ENCODE assay signal across 8 mouse cellular contexts in the genomic region with DNA sequence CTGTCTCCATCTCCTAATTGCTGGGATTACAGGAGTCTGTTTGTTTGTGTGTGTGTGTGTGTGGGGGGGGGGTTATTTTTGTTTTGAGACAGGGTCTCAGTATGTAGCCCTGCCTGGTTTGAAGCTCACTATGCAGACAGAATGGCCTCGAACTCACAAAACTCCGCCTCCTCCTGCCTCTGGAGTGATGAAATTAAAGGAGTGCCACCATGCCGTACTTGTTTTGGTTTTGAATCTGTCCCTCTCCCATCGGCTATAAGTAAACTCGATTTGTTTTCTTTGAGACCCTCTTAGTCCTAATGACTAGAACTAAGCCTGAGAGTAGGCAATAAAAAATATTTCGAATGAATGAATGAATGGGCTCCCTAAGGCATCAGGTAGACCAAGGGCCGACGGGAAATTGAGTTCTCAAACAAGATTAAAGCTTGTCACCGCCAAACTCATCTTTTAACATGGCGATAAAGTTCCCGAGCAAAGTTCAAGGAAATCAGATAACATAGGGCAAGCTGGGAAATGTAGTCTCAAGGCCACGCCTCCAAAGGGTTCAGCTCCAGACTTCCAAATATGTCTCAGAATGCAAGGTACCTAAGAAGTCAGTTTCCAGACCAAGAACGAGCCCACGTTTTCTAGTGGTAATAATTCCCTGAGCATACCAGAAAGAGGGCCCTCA. TPM values are rescaled to one million over a fixed set of nuclear protein-coding genes. Genes with fewer than 3 reads are reported as not detected.
A peak's percentile ranks its signal among the peaks of the same experiment; 100 is the strongest.
DNase-seq lines count a peak whose midpoint lies in the region; ATAC-seq and TF ChIP-seq lines count a peak whose summit lies in the region.

No protein-coding gene starts in this region.

- no peak for DNase-seq in spleen, adult 2 months (ENCODE audit: low read depth in 1 of 2, low spot score in 2 of 2)
- no peak for DNase-seq in spleen, postnatal 14 days (ENCODE audit: low spot score in 2 of 2)
- DNase-seq in adrenal gland, postnatal 14 days, result peak; percentile 59
- DNase-seq in induced T-regulatory cell, adult 2 months (ENCODE audit: low read depth), result peak; percentile 51
- peak; percentile 26 for DNase-seq in naive thymus-derived CD4-positive, alpha-beta T cell, adult 2 months (ENCODE audit: low read depth)
- DNase-seq in natural killer cell, adult 2 months (ENCODE audit: low spot score in 2 of 2), result no peak

- H3K4me2 ChIP-seq in embryonic facial prominence, embryonic 12.5 days (replicated peaks), result peak overlapping the region; percentile 86
- H3K4me2 ChIP-seq in limb, embryonic 12.5 days, result peak overlapping the region; percentile 85

- no peak for TF ChIP-seq CTCF in spleen, adult 2 months (IDR thresholded peaks at IDR 0.05; ENCODE audit: extremely low read depth, insufficient read depth, insufficient read length, insufficient replicate concordance)

- no peaks in the 10 kb centered on the region for H3K27me3 ChIP-seq in spleen, adult 2 months (ENCODE audit: control insufficient read depth, insufficient read depth, low read length)
- H3K27me3 ChIP-seq in embryonic facial prominence, embryonic 12.5 days, result no peaks in the 10 kb centered on the region
- no peaks in the 10 kb centered on the region for H3K27me3 ChIP-seq in limb, embryonic 12.5 days

- peaks cover 21% of the 10 kb centered on the region; the same call in 1 of the 2 replicates for H3K4me1 ChIP-seq in spleen, adult 2 months (ENCODE audit: control insufficient read depth, insufficient read depth, insufficient read length)
- H3K4me1 ChIP-seq in embryonic facial prominence, embryonic 12.5 days, result peaks cover 30% of the 10 kb centered on the region
- peaks cover 29% of the 10 kb centered on the region for H3K4me1 ChIP-seq in limb, embryonic 12.5 days (replicated peaks)

- H3K36me3 ChIP-seq in spleen, adult 2 months (ENCODE audit: control insufficient read depth, insufficient read depth, low read length), result peaks cover 2% of the 10 kb centered on the region; the same call in 1 of the 2 replicates
- no peaks in the 10 kb centered on the region for H3K36me3 ChIP-seq in embryonic facial prominence, embryonic 12.5 days
- peaks cover 6% of the 10 kb centered on the region; the same call in 1 of the 2 replicates for H3K36me3 ChIP-seq in limb, embryonic 12.5 days

- H3K9me3 ChIP-seq in embryonic facial prominence, embryonic 12.5 days, result no peaks in the 10 kb centered on the region
- no peaks in the 10 kb centered on the region for H3K9me3 ChIP-seq in limb, embryonic 12.5 days

- peak overlapping the region; percentile 95 for H3K9ac ChIP-seq in embryonic facial prominence, embryonic 12.5 days
- H3K9ac ChIP-seq in limb, embryonic 12.5 days (replicated peaks), result peak overlapping the region; percentile 95; the same call in 1 of the 2 replicates

- TF ChIP-seq POLR2A in spleen, adult 2 months (IDR thresholded peaks at IDR 0.05; ENCODE audit: low read depth, low read length), result no peak

- H3K4me3 ChIP-seq in spleen, adult 2 months (ENCODE audit: extremely low read depth, insufficient read depth, insufficient read length), result 0 out of 2 replicates have a peak overlapping the region, but pooled peaks have one; percentile 2
- peak overlapping the region; percentile 92 for H3K4me3 ChIP-seq in embryonic facial prominence, embryonic 12.5 days
- peak overlapping the region; percentile 89 for H3K4me3 ChIP-seq in limb, embryonic 12.5 days (replicated peaks)

- 39% methylated on average over 14 of the region's 14 CpGs for WGBS in spleen, adult 2 months
- 11% methylated on average over 14 of the region's 14 CpGs for WGBS in embryonic facial prominence, embryonic 12.5 days
- WGBS in limb, embryonic 12.5 days, result 7% methylated on average over 14 of the region's 14 CpGs

- ATAC-seq in embryonic facial prominence, embryonic 12.5 days (ENCODE audit: insufficient number of reproducible peaks, insufficient read depth, low FRiP score, low TSS enrichment), result no peak
- ATAC-seq in limb, embryonic 12.5 days (ENCODE audit: insufficient number of reproducible peaks, insufficient read depth, low FRiP score, low TSS enrichment, low read depth), result peak; percentile 48

- H3K27ac ChIP-seq in spleen, adult 2 months (ENCODE audit: insufficient read depth, low read length), result peak overlapping the region; percentile 16; the same call in 1 of the 2 replicates
- no peak overlapping the region for H3K27ac ChIP-seq in embryonic facial prominence, embryonic 12.5 days
- H3K27ac ChIP-seq in limb, embryonic 12.5 days, result peak overlapping the region; percentile 89; the same call in 1 of the 2 replicates

RNA-seq across cellular contexts. Expression of a gene that starts 1.1 kb away (rescaled TPM):
- 92.6 and 98.8 TPM in 2 replicates for polyA plus RNA-seq in spleen, adult 2 months (2012; rRNA removed)
- 83.4 and 90.8 TPM in 2 replicates for total RNA-seq in adrenal gland, postnatal 14 days (2021)
- 65.6 and 68.1 TPM in 2 replicates for polyA plus RNA-seq in embryonic facial prominence, embryonic 12.5 days (2016; fragmentation: Nextera tagmentation; extraction: Ambion mirVana)
- polyA plus RNA-seq in limb, embryonic 12.5 days (2016; fragmentation: Nextera tagmentation; extraction: Ambion mirVana), result 65.3 and 70.3 TPM in 2 replicates

RNA-seq across cellular contexts. Expression of a gene that starts 13.6 kb away (rescaled TPM):
- polyA plus RNA-seq in spleen, adult 2 months (2012; rRNA removed), result 0.34 and 0.53 TPM in 2 replicates
- total RNA-seq in adrenal gland, postnatal 14 days (2021), result 1.1 and 2.0 TPM in 2 replicates
- polyA plus RNA-seq in embryonic facial prominence, embryonic 12.5 days (2016; fragmentation: Nextera tagmentation; extraction: Ambion mirVana), result 114 and 135 TPM in 2 replicates
- polyA plus RNA-seq in limb, embryonic 12.5 days (2016; fragmentation: Nextera tagmentation; extraction: Ambion mirVana), result 186 and 195 TPM in 2 replicates

RNA-seq across cellular contexts. Expression of a gene that starts 21.5 kb away (rescaled TPM):
- 5.3 and 5.5 TPM in 2 replicates for polyA plus RNA-seq in spleen, adult 2 months (2012; rRNA removed)
- 0.85 and 3.0 TPM in 2 replicates for total RNA-seq in adrenal gland, postnatal 14 days (2021)
- polyA plus RNA-seq in embryonic facial prominence, embryonic 12.5 days (2016; fragmentation: Nextera tagmentation; extraction: Ambion mirVana), result 4.4 and 4.6 TPM in 2 replicates
- 4.3 and 5.7 TPM in 2 replicates for polyA plus RNA-seq in limb, embryonic 12.5 days (2016; fragmentation: Nextera tagmentation; extraction: Ambion mirVana)

RNA-seq across cellular contexts. Expression of a gene that starts 29.7 kb away (rescaled TPM):
- 9.6 and 10.4 TPM in 2 replicates for polyA plus RNA-seq in spleen, adult 2 months (2012; rRNA removed)
- total RNA-seq in adrenal gland, postnatal 14 days (2021), result 0.63 and 0.75 TPM in 2 replicates
- 2.2 and 2.9 TPM in 2 replicates for polyA plus RNA-seq in embryonic facial prominence, embryonic 12.5 days (2016; fragmentation: Nextera tagmentation; extraction: Ambion mirVana)
- polyA plus RNA-seq in limb, embryonic 12.5 days (2016; fragmentation: Nextera tagmentation; extraction: Ambion mirVana), result 3.7 and 4.1 TPM in 2 replicates

RNA-seq across cellular contexts. Expression of a gene that starts 42.1 kb away (rescaled TPM):
- polyA plus RNA-seq in spleen, adult 2 months (2012; rRNA removed), result 0.12 and 0.18 TPM in 2 replicates
- 5.9 TPM in 2 replicates for total RNA-seq in adrenal gland, postnatal 14 days (2021)
- polyA plus RNA-seq in embryonic facial prominence, embryonic 12.5 days (2016; fragmentation: Nextera tagmentation; extraction: Ambion mirVana), result 7.2 and 7.3 TPM in 2 replicates
- 6.2 and 6.4 TPM in 2 replicates for polyA plus RNA-seq in limb, embryonic 12.5 days (2016; fragmentation: Nextera tagmentation; extraction: Ambion mirVana)

Comparison
In these comparisons a context has a peak if more than half of its experiments do, and no peak if none do; other contexts are left out.
1. DNase-seq: peak in adrenal gland, postnatal 14 days (single experiment), induced T-regulatory cell, adult 2 months (single experiment) and naive thymus-derived CD4-positive, alpha-beta T cell, adult 2 months (single experiment); none in spleen, adult 2 months (0 of 2), spleen, postnatal 14 days (0 of 2) and natural killer cell, adult 2 months (0 of 2).
2. H3K4me3 ChIP-seq: peak in every context shown above with its lines; median percentile 92 in embryonic facial prominence, embryonic 12.5 days; 89 in limb, embryonic 12.5 days; 2 in spleen, adult 2 months.
3. RNA of a gene that starts 13.6 kb away (polyA plus RNA-seq): 186 to 195 TPM in limb, embryonic 12.5 days and 114 to 135 TPM in embryonic facial prominence, embryonic 12.5 days; 0.34 to 0.53 TPM in spleen, adult 2 months; every median in the first group is over 10 times any median in the second.